Mouse (Mus musculus) spleen, embryonic (tissue): ENCODE results near the gene Lamtor2.
"Not testable (repeated sequence)": the region's sequence is repeated elsewhere in the genome, so short reads cannot be mapped to it uniquely, and the experiment has no call there.

Experiments used
- CTCF ChIA-PET: fragments of 350-600 bp; sonication (Branson Sonifier 250); formaldehyde crosslinking; loops from one replicate; lab custom pipeline; 2022; lab: Charles Lee

Lamtor2 gene

GRCm38 (mm10) chr3:88552676-88553524 lies at the start of gene Lamtor2:
Gene Lamtor2 (minus strand): TSS chr3:88553074.
- CTCF ChIA-PET: no interaction called here

- CTCF ChIA-PET: interaction anchor here (0.7 kb wide), 1 partner anchor 60 kb away, joined by 5 read pairs; no protein-coding TSS in a partner anchor
Observed at GRCm38 (mm10) chr3:88602466-88602865, 49.6 kb upstream of the Lamtor2 start.

- CTCF ChIA-PET: not testable (repeated sequence)
Observed at GRCm38 (mm10) chr3:88596547-88596946, 43.7 kb upstream of the Lamtor2 start.

DNA sequence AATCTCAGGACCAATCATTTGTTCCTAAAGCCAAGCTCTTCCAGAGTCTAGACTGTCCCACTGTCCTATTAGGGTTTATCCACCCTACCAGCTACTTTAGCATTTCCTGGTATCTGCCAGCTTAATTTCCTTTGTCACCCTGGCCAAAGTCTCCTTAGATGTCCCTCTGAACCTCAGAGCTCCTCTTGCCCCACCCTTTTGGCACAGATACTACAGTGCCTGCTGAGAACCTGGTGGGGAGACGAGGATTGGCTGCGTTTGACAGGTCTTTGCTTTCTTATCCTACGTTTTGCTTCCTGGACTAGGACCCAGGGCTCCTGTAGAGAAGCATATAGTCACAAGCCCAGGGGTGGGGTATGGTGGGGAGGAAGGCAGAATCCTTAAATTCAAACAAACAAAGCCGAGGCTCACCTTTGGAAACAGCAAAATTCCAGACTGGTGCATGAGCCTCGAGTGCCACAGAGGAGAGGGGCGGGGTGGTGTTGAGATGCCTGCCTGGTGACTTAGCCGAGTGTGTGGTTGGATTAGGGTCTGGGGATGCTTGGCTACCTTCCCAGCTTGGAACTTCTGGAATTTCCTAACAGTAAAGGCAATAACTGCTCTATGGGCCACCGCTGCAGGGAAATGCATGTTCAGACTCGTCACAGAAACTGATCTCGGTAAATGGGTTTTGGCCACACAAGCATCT lies 41.2 kb upstream of the Lamtor2 start:
- CTCF ChIA-PET: interaction anchor here (0.5 to 1.2 kb wide), 3 partner anchors 10 to 122 kb away, joined by 3 to 5 read pairs (median 5); no protein-coding TSS in a partner anchor

DNA sequence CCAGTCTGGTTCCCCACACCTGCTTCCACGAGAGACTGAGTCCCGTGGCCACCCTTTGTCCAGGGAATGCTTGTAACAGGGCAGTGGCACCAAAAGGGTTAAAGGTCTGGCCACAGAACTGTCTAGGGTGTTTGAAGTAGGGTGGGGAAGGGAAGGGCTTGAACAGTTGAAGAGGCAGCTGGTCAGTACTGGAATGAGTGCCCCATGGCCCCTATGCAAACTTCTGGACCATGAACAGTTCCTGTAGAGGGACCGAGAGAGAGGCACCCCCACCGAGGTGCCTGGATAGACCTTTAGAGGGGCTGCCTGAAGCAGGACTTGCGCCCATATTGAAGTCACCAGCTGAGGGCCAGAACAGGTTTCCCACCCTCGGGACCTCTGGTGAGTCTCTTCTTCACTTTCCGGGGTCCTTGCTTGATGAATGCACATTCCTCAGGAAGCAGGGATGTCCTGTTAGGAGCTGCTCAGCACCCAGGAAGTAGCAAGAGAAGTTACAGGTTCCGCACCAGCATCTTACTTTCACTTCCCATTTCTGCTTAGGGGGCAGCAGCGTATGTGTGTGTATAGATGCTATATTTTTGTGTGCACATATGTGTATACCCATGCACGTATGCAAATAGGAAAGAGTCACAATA lies 40.2 kb upstream of the Lamtor2 start:
- CTCF ChIA-PET: interaction anchor here (0.7 to 1.7 kb wide), 6 partner anchors 11 to 670 kb away, joined by 3 to 5 read pairs (median 4); no protein-coding TSS in a partner anchor

DNA sequence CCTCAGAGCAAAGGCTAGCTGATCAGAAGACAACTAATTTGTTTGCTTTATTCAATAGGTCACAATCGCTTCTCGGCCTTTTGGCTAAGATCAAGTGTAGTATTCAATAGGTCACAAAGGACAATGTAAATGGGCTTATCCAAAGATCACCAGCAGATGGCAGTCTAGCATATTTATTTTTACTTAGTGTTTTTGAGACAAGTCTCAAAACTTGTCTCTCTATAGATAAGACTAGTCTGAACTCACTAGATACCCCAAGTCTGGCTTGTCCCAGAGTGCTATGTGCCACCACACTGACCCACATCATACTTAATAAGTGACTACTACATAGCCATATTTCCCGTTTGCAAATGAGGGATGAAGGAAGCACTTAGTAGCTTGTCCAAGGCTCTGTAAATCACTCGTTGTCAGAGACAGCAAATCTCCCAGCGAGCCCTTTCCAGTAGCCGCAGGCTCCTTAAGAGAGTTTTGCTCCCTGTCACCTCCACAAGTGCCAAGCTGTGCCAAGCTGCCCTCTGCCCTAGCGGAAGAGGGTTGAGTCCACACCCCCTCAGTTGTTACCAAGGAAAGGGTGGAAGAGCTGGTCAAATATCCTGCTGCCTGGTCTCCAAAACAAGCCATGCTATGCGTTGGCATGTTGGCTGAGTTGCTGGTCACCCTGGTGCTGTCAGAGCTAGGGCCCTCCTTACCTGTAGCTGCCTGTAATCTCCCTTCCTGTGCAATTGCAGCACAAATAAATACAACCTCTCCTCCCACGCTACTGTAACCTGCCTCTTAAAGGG lies 39.3 kb upstream of the Lamtor2 start:
- CTCF ChIA-PET: interaction anchor here (0.7 to 1.7 kb wide), 4 partner anchors 14 to 671 kb away, joined by 3 to 4 read pairs (median 4); no protein-coding TSS in a partner anchor

DNA sequence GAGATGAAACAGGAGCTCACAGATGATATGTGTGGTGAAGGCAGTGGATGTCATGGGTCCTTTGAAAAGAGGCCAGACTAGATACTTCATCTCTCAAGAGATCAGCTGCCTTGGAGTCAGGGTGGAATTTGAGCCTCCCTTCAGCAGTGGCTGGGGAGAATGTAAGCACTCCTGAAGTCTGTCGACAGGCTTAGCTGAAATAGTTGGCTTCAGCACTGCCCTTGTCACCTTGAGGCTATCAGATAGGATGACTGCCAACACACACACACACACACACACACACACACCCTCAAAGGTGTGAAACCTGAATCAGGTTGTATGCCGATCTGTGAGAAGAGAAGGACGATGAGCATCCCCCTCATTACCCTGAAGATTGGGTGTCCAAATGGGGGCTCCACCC lies 38.2 kb upstream of the Lamtor2 start:
- CTCF ChIA-PET: interaction anchor here (0.6 to 1.7 kb wide), 3 partner anchors 16 to 44 kb away, joined by 3 to 4 read pairs (median 4); no protein-coding TSS in a partner anchor

DNA sequence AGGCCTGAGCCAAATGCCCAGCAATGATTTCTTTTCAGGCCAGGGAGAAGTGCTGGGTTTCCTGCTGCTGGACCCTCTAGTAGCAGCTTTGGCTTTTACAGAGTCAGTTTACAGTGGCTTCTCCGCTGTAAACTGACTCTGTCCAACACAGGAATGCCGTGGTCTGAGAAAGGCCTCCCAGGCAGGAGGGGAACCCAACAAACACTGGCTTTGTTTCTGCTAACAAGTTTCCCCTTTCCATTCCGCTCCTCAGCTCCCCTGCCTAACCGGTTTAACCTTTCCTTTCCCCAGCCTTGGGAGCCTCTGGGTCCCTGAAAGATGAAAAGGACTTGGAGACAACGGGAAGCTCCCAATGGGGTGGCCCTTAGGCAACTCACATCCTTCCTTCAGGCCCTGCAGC lies 37.4 kb upstream of the Lamtor2 start:
- CTCF ChIA-PET: no interaction called here

DNA sequence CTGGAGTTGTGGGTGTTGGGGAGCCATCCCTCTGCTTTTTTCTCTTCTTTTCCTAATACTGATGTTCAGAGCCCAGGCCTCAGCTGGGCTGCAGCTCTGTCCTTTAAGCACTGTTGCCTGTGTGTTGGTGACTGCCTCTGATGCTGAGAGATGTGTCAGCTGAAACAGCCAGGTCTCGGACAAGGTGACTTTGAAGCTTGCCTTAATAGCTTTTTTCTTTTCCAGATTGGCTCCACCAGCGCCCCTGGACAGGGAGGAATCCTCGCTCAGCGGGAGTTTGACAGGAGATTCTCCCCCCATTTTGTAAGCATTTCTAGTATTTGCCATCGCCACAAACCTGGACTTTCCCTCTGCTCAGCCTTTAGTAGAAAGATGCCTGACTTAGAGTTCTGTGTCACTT lies 33.8 kb upstream of the Lamtor2 start:
- CTCF ChIA-PET: interaction anchor here (1.3 kb wide), 1 partner anchor 46 kb away, joined by 4 read pairs; no protein-coding TSS in a partner anchor

DNA sequence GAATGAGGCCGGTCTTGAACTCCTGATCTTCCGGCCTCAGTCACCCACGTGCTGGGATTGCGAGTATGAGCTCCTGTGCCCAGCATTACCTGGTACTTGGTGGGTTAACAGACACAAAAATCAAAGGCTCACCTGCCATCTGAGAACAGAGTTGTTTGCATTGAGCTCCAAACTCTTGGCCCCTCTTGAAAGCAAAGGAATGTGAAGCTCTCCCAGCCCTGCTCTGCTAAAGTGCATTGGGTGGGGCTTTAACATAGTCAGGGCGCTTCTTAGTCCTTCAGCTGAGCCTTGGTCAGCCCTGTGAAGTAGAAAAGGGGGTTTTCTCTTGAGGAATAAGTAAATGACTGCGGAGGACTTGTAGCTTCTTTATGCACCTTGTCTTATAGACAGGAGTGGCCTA lies 32.9 kb upstream of the Lamtor2 start:
- CTCF ChIA-PET: interaction anchor here (0.6 to 1.3 kb wide), 2 partner anchors 10 to 47 kb away, joined by 3 to 4 read pairs; no protein-coding TSS in a partner anchor

- CTCF ChIA-PET: no interaction called here
Observed at GRCm38 (mm10) chr3:88579454-88580117, 26.7 kb upstream of the Lamtor2 start.

- CTCF ChIA-PET: no interaction called here
Observed at GRCm38 (mm10) chr3:88578498-88579424, 25.9 kb upstream of the Lamtor2 start.

GRCm38 (mm10) chr3:88577846-88578245 lies 25.0 kb upstream of the Lamtor2 start:
- CTCF ChIA-PET: not testable (repeated sequence)

DNA sequence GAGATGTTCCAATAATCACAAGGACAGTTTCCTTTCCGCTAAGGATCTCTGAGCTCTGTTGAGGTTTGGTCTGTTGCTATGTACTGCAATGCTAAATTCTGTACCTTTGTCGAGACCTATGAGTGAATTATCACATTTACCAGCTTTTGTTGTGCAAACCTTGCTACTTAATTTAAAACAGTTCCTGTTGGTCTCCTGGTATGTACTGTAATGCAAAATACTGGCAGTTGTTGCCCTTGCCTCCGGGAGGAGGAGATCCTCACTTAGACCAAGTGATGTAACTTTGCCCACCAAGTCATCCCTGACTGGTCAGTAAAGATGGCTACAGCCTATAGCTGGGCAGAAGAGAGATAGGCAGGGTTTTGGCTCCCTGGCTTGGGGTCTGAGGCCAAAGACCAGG lies 22.7 kb upstream of the Lamtor2 start, which contains the start of gene Ssr2:
Gene Ssr2 (plus strand): TSS at position 337 of the 400 bp plus-strand sequence.
- CTCF ChIA-PET: no interaction called here

GRCm38 (mm10) chr3:88573810-88574209 lies 20.9 kb upstream of the Lamtor2 start:
- CTCF ChIA-PET: no interaction called here

- CTCF ChIA-PET: no interaction called here
Observed at GRCm38 (mm10) chr3:88572835-88573234, 20.0 kb upstream of the Lamtor2 start.

- CTCF ChIA-PET: no interaction called here
Observed at GRCm38 (mm10) chr3:88571856-88572255, 19.0 kb upstream of the Lamtor2 start.

DNA sequence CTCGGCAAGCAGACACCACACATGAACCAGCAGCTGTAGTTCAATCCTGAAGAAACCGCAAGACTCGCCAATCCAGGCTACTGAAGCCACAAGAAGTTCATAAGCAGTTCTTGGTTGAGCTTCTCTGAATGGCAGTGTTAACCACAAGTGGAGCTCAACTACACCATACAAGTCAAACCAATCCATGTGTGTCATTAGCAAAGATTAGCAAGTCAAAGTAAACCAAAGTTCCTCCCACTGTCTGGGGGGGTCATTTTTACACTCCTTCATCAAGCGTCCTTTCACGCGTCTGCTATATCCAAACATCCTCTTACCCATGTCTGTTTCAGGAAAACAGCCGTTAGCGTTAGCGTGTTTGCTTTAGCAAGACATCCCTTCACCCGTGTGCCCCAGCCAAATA lies 17.5 kb upstream of the Lamtor2 start:
- CTCF ChIA-PET: no interaction called here

- CTCF ChIA-PET: no interaction called here
Observed at GRCm38 (mm10) chr3:88569694-88570093, 16.8 kb upstream of the Lamtor2 start.
